Mouse (Mus musculus) MN1 (cell line): ENCODE results near the gene 2810021J22Rik.
A peak's percentile ranks its signal among the peaks of the same experiment; 100 is the strongest.

Experiments used
- DNase-seq: peaks from one replicate; pipeline ENCODE4 v3.0.0-alpha.2; 2016; ENCODE audit warnings: low spot score

2810021J22Rik gene

GRCm38 (mm10) chr11:58916879-58917744 is 50.1 kb downstream of the 2810021J22Rik start:
- peak; percentile 49 for DNase-seq

DNA sequence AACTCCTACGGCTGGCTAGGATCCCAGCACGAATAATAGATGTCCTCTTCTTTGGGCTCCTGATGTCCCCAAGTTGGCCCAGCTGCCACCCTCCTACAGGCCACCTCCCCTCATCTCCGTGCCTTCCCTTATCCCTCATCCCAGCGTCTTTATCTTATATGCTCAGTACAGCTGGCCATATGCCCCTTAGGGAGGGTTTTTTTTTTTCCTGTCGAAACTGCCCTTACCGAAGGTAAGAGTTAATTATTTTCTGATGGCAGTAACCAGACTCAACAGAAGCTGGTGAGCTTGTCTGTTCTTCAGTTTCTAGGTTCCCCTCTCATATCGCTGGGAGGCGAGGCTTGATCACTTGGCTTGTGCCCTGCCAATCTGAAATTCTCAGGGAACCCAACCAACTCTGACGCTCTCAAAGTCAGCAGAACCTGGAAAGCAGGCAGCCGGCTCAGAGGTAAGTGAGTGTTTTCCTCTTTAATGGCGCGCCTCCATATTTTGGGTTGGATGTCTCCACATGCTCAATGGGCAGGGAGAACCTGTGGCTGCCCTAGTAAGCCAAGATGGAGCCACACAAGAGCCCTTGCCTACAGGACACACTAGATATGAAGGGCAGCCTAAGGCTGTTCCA is 50.8 kb downstream of the 2810021J22Rik start, which contains the start of gene Btnl10:
TSS of gene Btnl10 (plus strand) at position 164 of the 622 bp plus-strand sequence.
- DNase-seq, result no peak

DNA sequence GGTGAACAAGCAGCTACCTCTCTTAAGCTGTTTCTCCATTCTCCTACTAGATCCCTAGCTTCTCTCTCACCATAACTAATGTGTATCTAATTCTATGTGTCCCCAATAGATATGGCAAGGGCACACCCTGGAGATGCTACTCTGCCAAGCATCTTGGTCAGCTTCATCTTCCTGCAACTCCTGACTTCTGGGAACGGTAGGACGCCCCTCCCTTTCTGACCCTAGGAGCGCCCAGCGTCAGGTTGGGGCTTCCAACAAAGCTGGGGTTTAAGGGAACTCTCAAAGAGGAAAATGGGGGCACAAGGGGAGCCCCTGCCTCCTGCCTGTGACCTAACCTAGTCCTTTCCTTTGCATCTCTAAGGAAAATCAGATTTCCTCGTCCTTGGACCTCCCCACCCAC is 51.7 kb downstream of the 2810021J22Rik start:
- DNase-seq, result no peak

DNA sequence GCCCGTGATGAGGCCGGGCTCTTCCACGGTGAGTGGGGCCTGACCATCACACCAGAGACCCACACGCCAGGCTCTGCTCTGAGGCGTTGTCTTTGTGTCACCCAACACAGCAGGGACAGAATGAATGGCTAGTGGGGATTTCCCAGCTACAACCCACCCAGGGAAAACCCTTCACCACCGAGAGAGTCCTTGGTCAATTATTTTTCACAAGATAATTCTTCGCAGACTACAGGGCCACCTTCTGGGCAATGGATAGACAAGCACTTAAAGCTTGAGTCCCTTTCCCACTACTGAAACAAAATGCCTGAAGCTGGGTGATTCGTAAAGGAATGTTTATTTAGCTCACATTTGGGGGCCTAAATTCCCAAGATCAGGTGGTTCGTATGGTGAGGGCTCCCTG is 55.4 kb downstream of the 2810021J22Rik start:
- DNase-seq, result no peak

DNA sequence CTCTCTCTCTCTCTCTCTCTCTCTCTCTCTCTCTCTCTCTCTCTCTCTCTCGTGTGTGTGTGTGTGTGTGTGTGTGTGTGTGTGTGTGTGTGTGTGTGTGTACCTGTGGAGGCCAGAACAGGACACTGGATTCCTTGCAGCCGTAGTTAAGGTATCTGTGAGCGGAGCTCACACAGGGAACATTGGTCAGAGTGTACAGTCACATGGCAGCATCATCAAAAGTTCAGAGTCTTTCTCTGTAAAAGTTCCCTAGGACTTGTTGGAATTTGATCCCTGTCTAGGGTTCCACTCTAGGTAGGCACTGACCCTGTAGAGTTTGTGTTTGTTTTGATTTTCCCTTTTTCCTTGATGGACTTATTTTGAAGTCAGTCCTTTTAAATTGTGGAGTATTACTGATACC is 59.6 kb downstream of the 2810021J22Rik start:
- no peak for DNase-seq

- DNase-seq, result no peak
Measured at GRCm38 (mm10) chr11:58927053-58927452, 60.0 kb downstream of the 2810021J22Rik start.

- DNase-seq, result peak; percentile 92
Measured at GRCm38 (mm10) chr11:58927790-58928651, 61.0 kb downstream of the 2810021J22Rik start.

DNA sequence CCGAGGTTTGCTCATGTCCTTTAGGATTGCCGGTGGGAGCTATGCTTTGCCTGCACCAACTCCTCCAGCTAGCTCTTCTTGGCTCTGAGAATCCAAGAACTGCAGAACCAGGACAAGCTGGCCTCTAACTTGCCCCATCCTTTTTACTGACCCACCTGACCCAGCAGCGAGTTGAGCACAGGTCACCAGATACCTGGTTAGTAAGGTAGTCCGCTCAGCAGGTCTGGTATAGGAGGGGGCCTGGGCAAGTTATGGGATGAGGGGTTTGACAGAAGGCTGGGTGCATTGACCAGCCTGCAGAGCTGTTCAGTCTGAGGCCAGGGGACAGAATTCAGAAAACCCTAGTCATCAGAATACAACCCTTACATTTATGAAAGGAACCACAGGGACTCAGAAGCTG is 62.0 kb downstream of the 2810021J22Rik start:
- no peak for DNase-seq

DNA sequence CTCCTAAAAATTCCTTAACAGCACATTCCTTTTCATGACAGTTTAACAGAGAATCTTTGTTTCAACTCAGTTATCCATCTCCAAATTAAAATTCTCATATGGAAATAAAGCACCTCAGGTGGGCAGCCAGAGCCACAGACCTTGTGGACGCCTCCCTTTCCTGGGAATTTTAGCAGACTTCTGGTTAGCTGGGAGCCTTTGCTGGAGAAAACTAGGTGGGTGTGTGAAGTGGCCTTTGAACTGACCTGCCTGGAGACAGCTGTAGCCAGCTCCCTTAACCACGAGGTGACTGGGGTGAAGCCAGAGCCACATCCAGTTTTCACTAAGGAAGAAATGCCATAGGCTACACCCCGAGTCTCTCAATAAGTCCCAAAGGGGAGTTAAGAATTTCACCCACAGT is 62.6 kb downstream of the 2810021J22Rik start:
- no peak for DNase-seq

GRCm38 (mm10) chr11:58930254-58930653 is 63.2 kb downstream of the 2810021J22Rik start:
- DNase-seq, result no peak

DNA sequence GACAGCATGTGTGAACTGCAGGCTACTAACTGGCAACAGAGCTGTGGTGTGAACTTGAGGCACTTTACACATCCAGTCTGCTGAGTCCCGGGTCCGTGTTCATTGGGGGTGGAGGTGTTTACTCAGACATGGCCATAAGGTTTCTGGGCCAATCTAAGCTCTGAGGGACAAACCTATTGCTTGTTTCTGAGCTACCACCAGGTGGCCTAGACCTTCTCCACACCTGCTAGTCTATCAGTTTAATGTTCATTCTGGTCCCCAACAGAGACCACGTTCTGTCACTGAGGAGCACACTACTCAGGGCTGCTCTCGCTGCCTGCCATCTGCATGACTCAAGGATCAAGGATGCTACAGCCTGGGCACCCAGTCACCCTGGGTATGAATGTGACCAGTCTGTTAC is 64.6 kb downstream of the 2810021J22Rik start:
- peak; percentile 51 for DNase-seq
